Mouse (Mus musculus) hindbrain, postnatal 0 days (tissue): ENCODE results near the gene Ptpn3. TPM values are rescaled to one million over a fixed set of nuclear protein-coding genes. Genes with fewer than 3 reads are reported as not detected.

Experiments
- ATAC-seq: fragments of 200-750 bp; cut with Nextera tagmentation; 2 replicates; pipeline ENCODE4 v1.8.0; 2017; ENCODE audit warnings: mild to moderate bottlenecking, moderate TSS enrichment, moderate library complexity
- DNase-seq: peaks from one replicate; pipeline ENCODE4 v3.0.0-alpha.2; 2015; ENCODE audit warnings: low spot score
- H3K27ac ChIP-seq: fragments of 300-500 bp; sonication (generic); 2 replicates; pipeline ENCODE4 v1.5.1; 2014; ENCODE audit warnings: mild to moderate bottlenecking
- H3K27me3 ChIP-seq: fragments of 300-500 bp; sonication (generic); 2 replicates; pipeline ENCODE4 v1.6.1; 2014; ENCODE audit warnings: low read length, mixed read lengths; ENCODE audit not compliant: insufficient read depth
- H3K36me3 ChIP-seq: fragments of 300-500 bp; sonication (generic); 2 replicates; pipeline ENCODE4 v1.6.1; 2014; ENCODE audit warnings: low read length, mixed read lengths; ENCODE audit not compliant: insufficient read depth
- H3K4me1 ChIP-seq: fragments of 300-500 bp; sonication (generic); 2 replicates; pipeline ENCODE4 v1.6.1; 2014; ENCODE audit warnings: antibody characterized with exemption, low read length, mixed read lengths; ENCODE audit not compliant: insufficient read depth
- H3K4me2 ChIP-seq: fragments of 300-500 bp; sonication (generic); 2 replicates; pipeline ENCODE4 v1.6.1; 2014; ENCODE audit warnings: low read depth, mild to moderate bottlenecking, low read length, moderate library complexity, mixed read lengths
- H3K4me3 ChIP-seq: fragments of 300-500 bp; sonication (generic); 2 replicates; pipeline ENCODE4 v1.5.1; 2014; ENCODE audit warnings: low read length
- H3K9ac ChIP-seq: fragments of 300-500 bp; sonication (generic); replicated peaks from 2 replicates; pipeline ENCODE4 v1.6.1; 2014; ENCODE audit warnings: mild to moderate bottlenecking, low read length, moderate library complexity, mixed read lengths
- H3K9me3 ChIP-seq: fragments of 300-500 bp; sonication (generic); 2 replicates; pipeline ENCODE4 v1.6.1; 2016; ENCODE audit warnings: low read length, mixed read lengths
- CTCF ChIP-seq: IDR thresholded peaks from 2 replicates; pipeline ENCODE4 v1.5.1; 2016; ENCODE audit warnings: antibody characterized with exemption, control low read depth, low read depth
- WGBS: fragments of 180-500 bp; shearing (Covaris S2); extraction: QIAGEN DNeasy Blood & Tissue Kit; methylation state at CpG from one replicate; pipeline ENCODE4 v1.1.7; 2014; 5-methylcytosine and 5-hydroxymethylcytosine counted together
- polyA plus RNA-seq: library from polyadenylated mRNA; unstranded; fragments of >200 nt; fragmentation: Nextera tagmentation; extraction: Ambion mirVana; gene quantifications from 2 replicates; pipeline ENCODE4 v1.2.1, GENCODE M21; 2015
- total RNA-seq: library from RNA; depleted of rRNA; stranded (reverse); fragments of >200 nt; gene quantifications from 2 replicates; pipeline ENCODE4 v1.2.3, GENCODE M21; 2014

The Ptpn3 gene
- total and polyA plus RNA-seq, 2 experiments from 2014 or later = 3.2 to 3.4 TPM

DNA sequence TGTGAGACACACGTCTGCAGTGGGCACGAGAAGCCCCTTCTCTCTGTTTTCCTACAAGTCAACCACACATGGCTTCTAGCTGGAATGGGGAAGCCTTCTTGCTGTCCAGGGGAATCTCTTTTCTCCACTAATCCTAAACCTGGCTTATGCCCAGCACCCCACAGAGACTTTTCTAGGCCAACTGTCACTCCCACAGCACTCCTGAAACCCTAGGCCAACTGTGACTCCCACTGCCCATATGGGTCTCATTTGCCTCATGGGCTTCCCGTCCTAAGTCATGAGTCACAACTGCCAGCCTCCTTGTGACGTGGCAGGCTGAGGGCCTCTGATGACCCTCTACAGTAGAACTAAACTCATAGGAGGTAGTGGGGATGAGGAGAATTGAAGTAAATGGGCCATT is 44.9 kb downstream of the Ptpn3 start:
- Histone ChIP-seq H3K4me3 (no peak overlapping the region), H3K9me3 (no peaks in the 10 kb centered on the region), H3K4me2 (no peak overlapping the region), H3K27me3 (no peaks in the 10 kb centered on the region), H3K4me1 (peaks cover 4% of the 10 kb centered on the region; the same call in 1 of the 2 replicates), H3K36me3 (no peaks in the 10 kb centered on the region), H3K9ac (no peak overlapping the region), H3K27ac (no peak overlapping the region)
- TF ChIP-seq CTCF = no peak
- peak; percentile 21; the same call in 1 of the 2 replicates for ATAC-seq
- WGBS = 61% methylated on average over 4 of the region's 4 CpGs
- DNase-seq = peak; percentile 57

DNA sequence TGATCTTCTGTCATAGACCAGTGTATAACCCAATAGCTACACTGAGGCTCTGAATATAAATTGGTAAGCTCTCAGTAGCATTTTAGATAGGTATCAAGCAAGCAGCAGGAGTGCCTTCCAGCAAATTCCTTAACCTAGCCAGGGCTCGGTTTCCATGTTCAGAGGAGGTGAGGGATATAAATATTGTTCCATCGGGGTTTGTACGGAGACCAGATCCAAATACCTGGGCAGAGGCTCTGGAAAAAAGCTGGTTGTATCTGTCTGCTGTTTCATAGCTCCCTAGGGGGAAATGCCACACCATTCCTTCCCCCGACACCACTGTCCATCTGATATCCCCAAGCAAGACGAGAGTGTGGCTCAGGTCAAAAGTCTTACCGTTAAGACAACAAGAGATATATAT is 47.2 kb downstream of the Ptpn3 start:
- TF ChIP-seq CTCF = no peak
- H3K36me3 ChIP-seq = no peaks in the 10 kb centered on the region
- no peak overlapping the region for H3K4me3 ChIP-seq
- DNase-seq = no peak
- no peak overlapping the region for H3K27ac ChIP-seq
- H3K4me2 ChIP-seq = no peak overlapping the region
- WGBS = 92% methylated on average over 6 of the region's 6 CpGs
- no peak overlapping the region for H3K9ac ChIP-seq
- H3K4me1 ChIP-seq = peaks cover 4% of the 10 kb centered on the region; the same call in 1 of the 2 replicates
- ATAC-seq = no peak
- no peaks in the 10 kb centered on the region for H3K27me3 ChIP-seq
- no peaks in the 10 kb centered on the region for H3K9me3 ChIP-seq

DNA sequence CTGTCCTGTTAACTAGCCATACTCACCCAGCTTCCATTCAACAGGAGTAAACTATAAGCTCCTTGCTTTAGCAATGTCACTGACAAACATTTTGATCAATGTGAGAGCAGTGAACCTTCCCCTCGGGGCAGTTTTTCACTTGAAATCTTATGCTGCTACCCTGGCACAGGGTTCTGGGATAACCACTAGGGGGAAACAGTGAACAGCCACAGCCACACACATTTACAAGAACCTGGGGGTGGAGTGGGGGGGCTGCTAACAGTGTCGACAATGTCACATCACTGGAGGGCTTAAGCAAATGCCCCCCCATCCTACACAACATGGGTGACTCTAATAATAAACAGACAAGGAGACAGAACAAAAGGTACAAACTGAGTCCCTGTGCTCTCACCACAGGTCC is 51.0 kb downstream of the Ptpn3 start:
- H3K9ac ChIP-seq = no peak overlapping the region
- H3K4me1 ChIP-seq = no peaks in the 10 kb centered on the region
- no peak overlapping the region for H3K27ac ChIP-seq
- no peaks in the 10 kb centered on the region for H3K27me3 ChIP-seq
- 29% methylated on average over 2 of the region's 2 CpGs for WGBS
- peak; percentile 73 for TF ChIP-seq CTCF
- H3K4me3 ChIP-seq = no peak overlapping the region
- no peaks in the 10 kb centered on the region for H3K9me3 ChIP-seq
- no peak overlapping the region for H3K4me2 ChIP-seq
- ATAC-seq (no peak), DNase-seq (peak; percentile 53)
- no peaks in the 10 kb centered on the region for H3K36me3 ChIP-seq

DNA sequence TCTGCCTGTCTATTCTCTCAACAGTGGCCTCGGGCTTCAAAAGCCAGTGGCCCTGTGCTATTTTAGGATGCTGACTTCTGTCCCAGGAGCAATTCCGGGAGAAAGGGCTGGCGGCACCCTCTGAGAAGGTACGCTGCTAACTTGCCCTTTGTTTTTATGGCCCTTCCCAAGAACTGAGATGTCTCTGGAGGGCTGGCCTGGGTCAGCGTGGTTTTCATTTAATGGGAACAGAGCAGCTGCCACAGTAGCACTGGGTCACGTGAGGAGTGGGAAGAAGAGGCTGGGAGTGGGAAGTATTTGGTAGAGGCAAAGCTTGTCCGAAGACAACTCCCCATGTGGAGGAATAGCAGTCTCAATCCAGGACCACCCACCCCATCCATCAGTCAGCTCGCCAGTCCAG is 52.5 kb downstream of the Ptpn3 start:
- H3K4me3 ChIP-seq = no peak overlapping the region
- H3K4me2 ChIP-seq = no peak overlapping the region
- H3K27ac ChIP-seq = no peak overlapping the region
- 37% methylated on average over 8 of the region's 8 CpGs for WGBS
- no peaks in the 10 kb centered on the region for H3K9me3 ChIP-seq
- no peaks in the 10 kb centered on the region for H3K27me3 ChIP-seq
- H3K4me1 ChIP-seq = no peaks in the 10 kb centered on the region
- H3K36me3 ChIP-seq = no peaks in the 10 kb centered on the region
- no peak for DNase-seq
- ATAC-seq = no peak
- no peak overlapping the region for H3K9ac ChIP-seq
- no peak for TF ChIP-seq CTCF

DNA sequence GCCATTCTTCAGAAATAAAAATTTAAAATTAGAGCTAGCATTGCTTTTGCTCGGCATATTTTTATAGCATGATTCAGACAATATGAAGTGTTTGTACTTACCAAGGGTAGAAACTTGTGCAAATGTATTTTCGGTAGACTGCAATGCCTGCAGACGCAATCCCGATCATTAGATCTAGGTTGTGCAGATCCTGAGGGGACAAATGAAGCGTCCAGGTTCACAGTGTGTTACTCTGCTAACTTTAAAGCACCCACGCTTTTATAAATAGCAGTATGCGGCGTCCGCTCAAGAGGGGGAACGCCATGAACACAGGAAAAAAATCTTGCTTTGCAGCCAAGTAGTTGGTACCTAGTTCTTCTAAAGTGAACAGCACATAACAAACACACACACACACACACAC is 56.8 kb downstream of the Ptpn3 start:
- no peak overlapping the region for H3K4me3 ChIP-seq
- DNase-seq (no peak), ATAC-seq (no peak)
- no peaks in the 10 kb centered on the region for H3K4me1 ChIP-seq
- H3K27me3 ChIP-seq = no peaks in the 10 kb centered on the region
- no peak for TF ChIP-seq CTCF
- WGBS = 90% methylated on average over 10 of the region's 10 CpGs
- H3K9ac ChIP-seq = no peak overlapping the region
- no peaks in the 10 kb centered on the region for H3K9me3 ChIP-seq
- H3K27ac ChIP-seq = no peak overlapping the region
- no peak overlapping the region for H3K4me2 ChIP-seq
- no peaks in the 10 kb centered on the region for H3K36me3 ChIP-seq

DNA sequence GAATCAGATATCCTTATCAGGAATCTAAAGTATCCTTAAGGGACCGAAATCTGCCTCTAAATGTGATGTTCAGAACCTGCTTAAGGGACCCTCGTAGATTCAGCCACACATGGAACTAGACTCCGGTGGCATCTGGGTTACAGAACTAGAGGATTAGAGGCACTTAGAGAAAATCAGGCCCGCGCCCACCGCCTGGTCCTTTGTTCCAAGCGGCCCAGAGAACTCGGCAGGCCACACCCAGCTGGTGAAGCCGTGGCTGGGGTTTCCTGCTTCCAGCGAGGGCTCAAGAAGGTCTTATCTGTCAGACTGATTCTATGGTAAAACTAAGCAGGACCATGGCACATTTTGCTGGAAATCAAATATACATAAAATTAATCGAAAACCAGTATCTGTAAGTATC is 58.3 kb downstream of the Ptpn3 start:
- H3K4me3 ChIP-seq = no peak overlapping the region
- 75% methylated on average over 11 of the region's 11 CpGs for WGBS
- no peak for TF ChIP-seq CTCF

DNA sequence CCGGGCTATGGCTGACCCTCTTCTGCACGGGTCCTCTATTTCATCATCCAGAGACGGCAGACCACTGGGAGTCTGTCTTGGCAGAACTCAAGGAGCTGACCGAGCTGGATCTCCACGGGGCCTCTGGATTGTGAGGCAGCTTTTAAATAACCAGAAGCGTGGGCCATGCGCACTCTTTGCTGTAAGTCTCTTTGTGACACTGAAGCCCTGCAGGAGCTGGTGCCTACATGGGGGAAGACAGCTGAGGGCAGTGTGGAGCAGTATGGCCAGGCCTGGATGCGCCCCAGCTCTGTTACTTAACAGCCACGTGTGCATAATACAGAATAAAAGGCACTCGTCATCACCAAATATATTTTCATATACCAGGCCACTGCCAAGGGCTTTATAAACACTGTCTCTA is 60.7 kb downstream of the Ptpn3 start:
- H3K4me3 ChIP-seq = no peak overlapping the region
- no peaks in the 10 kb centered on the region for H3K36me3 ChIP-seq
- H3K27ac ChIP-seq = no peak overlapping the region
- ATAC-seq = peak; percentile 48
- TF ChIP-seq CTCF = peak; percentile 53
- 0 out of 2 replicates have a peak overlapping the region, but pooled peaks have one; percentile 13 for H3K9ac ChIP-seq
- no peaks in the 10 kb centered on the region for H3K4me1 ChIP-seq
- H3K27me3 ChIP-seq = no peaks in the 10 kb centered on the region
- 58% methylated on average over 10 of the region's 10 CpGs for WGBS
- H3K4me2 ChIP-seq = no peak overlapping the region
- H3K9me3 ChIP-seq = no peaks in the 10 kb centered on the region
- DNase-seq = peak; percentile 55

More for the DNA sequence above, 58.3 kb downstream of the Ptpn3 start:
- H3K4me2 ChIP-seq = no peak overlapping the region
- DNase-seq (no peak), ATAC-seq (no peak)
- H3K4me1 ChIP-seq = no peaks in the 10 kb centered on the region
- H3K27ac ChIP-seq = no peak overlapping the region
- no peaks in the 10 kb centered on the region for H3K9me3 ChIP-seq
- no peaks in the 10 kb centered on the region for H3K27me3 ChIP-seq
- H3K36me3 ChIP-seq = no peaks in the 10 kb centered on the region
- no peak overlapping the region for H3K9ac ChIP-seq
